Mouse (Mus musculus): ENCODE measurements around the gene Mfsd4b5.
"Not testable (repeated sequence)": the region's sequence is repeated elsewhere in the genome, so short reads cannot be mapped to it uniquely, and the experiment has no call there.

Gene Mfsd4b5

GRCm38 (mm10) chr10:39967512-39967911 is 18.9 kb downstream of the Mfsd4b5 start:
- DNase-seq (ENCODE audit: low spot score), result no peak

- no peak for DNase-seq (ENCODE audit: low spot score)
Measured at GRCm38 (mm10) chr10:39961906-39962305, 24.5 kb downstream of the Mfsd4b5 start.

- DNase-seq (ENCODE audit: low spot score), result no peak
Measured at GRCm38 (mm10) chr10:39960441-39960822, 26.0 kb downstream of the Mfsd4b5 start.

- DNase-seq (ENCODE audit: low spot score), result peak; percentile 89
Measured at GRCm38 (mm10) chr10:39959761-39960440, 26.5 kb downstream of the Mfsd4b5 start, which contains the start of gene Mfsd4b3. Gene Mfsd4b3, minus strand, starts transcription at chr10:39960153.

GRCm38 (mm10) chr10:39958266-39958665 is 28.2 kb downstream of the Mfsd4b5 start:
- no peak for DNase-seq (ENCODE audit: low spot score)

- no peak for DNase-seq (ENCODE audit: low spot score)
Measured at GRCm38 (mm10) chr10:39956340-39956878, 30.0 kb downstream of the Mfsd4b5 start.

GRCm38 (mm10) chr10:39955163-39955562 is 31.3 kb downstream of the Mfsd4b5 start:
- DNase-seq (ENCODE audit: low spot score), result no peak

GRCm38 (mm10) chr10:39949377-39949954 is 37.0 kb downstream of the Mfsd4b5 start:
- no peak for DNase-seq (ENCODE audit: low spot score)

- DNase-seq (ENCODE audit: low spot score), result not testable (repeated sequence)
Measured at GRCm38 (mm10) chr10:39947195-39947594, 39.3 kb downstream of the Mfsd4b5 start.

- no peak for DNase-seq (ENCODE audit: low spot score)
Measured at GRCm38 (mm10) chr10:39936553-39936952, 49.9 kb downstream of the Mfsd4b5 start.

- peak; percentile 3 for DNase-seq (ENCODE audit: low spot score)
Measured at GRCm38 (mm10) chr10:39926616-39927139, 59.8 kb downstream of the Mfsd4b5 start, which contains the start of gene Mfsd4b2. Gene Mfsd4b2, minus strand, starts transcription at chr10:39926923.

- DNase-seq (ENCODE audit: low spot score), result not testable (repeated sequence)
Measured at GRCm38 (mm10) chr10:39924556-39924955, 61.9 kb downstream of the Mfsd4b5 start.

GRCm38 (mm10) chr10:39912616-39913015 is 73.8 kb downstream of the Mfsd4b5 start:
- no peak for DNase-seq (ENCODE audit: low spot score)

GRCm38 (mm10) chr10:39908768-39909441 is 77.5 kb downstream of the Mfsd4b5 start:
- DNase-seq (ENCODE audit: low spot score), result no peak

Data from urinary bladder, postnatal 25 days (tissue).